Mouse (Mus musculus) MEL (cell line): ENCODE results near the gene Amdhd2. TPM values are rescaled to one million over a fixed set of nuclear protein-coding genes. Genes with fewer than 3 reads are reported as not detected.

Source experiments
- DNase-seq: peaks from one replicate; pipeline ENCODE4 v3.0.0; 2011; ENCODE audit warnings: low read depth, low spot score
- H3K27ac ChIP-seq: 2 replicates; pipeline ENCODE4 v1.5.1; 2012; ENCODE audit warnings: low read depth, mild to moderate bottlenecking, control low read depth, low read length, moderate library complexity; ENCODE audit not compliant: control insufficient read depth
- H3K27me3 ChIP-seq, 2 experiments: fragments of 150-350 bp in 1 of 2; sonication (generic) in 1 of 2; 2 replicates each; pipeline ENCODE4 v1.6.1; 2012; ENCODE audit warnings: low read length in 2 of 2, mild to moderate bottlenecking in 2 of 2, improper control_type of control experiment in 1 of 2, moderate library complexity in 1 of 2; ENCODE audit not compliant: insufficient read depth in 2 of 2, control insufficient read depth in 1 of 2
- H3K36me3 ChIP-seq, 2 experiments: 2 replicates each; pipeline ENCODE4 v1.6.1; 2012 to 2014; ENCODE audit warnings: low read length in 2 of 2, improper control_type of control experiment in 1 of 2, inconsistent platforms in 1 of 2, mild to moderate bottlenecking in 1 of 2; ENCODE audit not compliant: insufficient read depth in 2 of 2, control insufficient read depth in 1 of 2
- H3K4me1 ChIP-seq, 2 experiments: fragments of 150-350 bp in 1 of 2; sonication (generic) in 1 of 2; 2 replicates each; pipeline ENCODE4 v1.6.1; 2012; ENCODE audit warnings: low read length in 2 of 2, improper control_type of control experiment in 1 of 2, mild to moderate bottlenecking in 1 of 2; ENCODE audit not compliant: insufficient read depth in 2 of 2, control insufficient read depth in 1 of 2
- H3K4me3 ChIP-seq, 2 experiments: fragments of 150-350 bp in 1 of 2; sonication (generic) in 1 of 2; 2 replicates each; pipeline ENCODE4 v1.5.1; 2012; ENCODE audit warnings: low read depth in 2 of 2, low read length in 2 of 2, mild to moderate bottlenecking in 2 of 2, moderate library complexity in 2 of 2, control low read depth in 1 of 2, improper control_type of control experiment in 1 of 2; ENCODE audit not compliant: control insufficient read depth in 1 of 2, insufficient read depth in 1 of 2
- H3K79me2 ChIP-seq: 2 replicates; pipeline ENCODE4 v1.6.1; 2012; ENCODE audit warnings: mild to moderate bottlenecking, low read length, moderate library complexity; ENCODE audit not compliant: control insufficient read depth, poor library complexity, insufficient read depth
- H3K9ac ChIP-seq: 2 replicates; pipeline ENCODE4 v1.6.1; 2012; ENCODE audit warnings: low read depth, mild to moderate bottlenecking, control low read depth, low read length, moderate library complexity; ENCODE audit not compliant: control insufficient read depth, poor library complexity, severe bottlenecking
- H3K9me3 ChIP-seq: fragments of 150-350 bp; sonication (generic); replicated peaks from 2 replicates; pipeline ENCODE4 v1.6.1; 2012; ENCODE audit warnings: mild to moderate bottlenecking, low read length, improper control_type of control experiment, moderate library complexity; ENCODE audit not compliant: insufficient read depth
- CHD1 ChIP-seq: IDR thresholded peaks from 2 replicates; pipeline ENCODE4 v1.6.1; 2012; ENCODE audit warnings: low read depth, mild to moderate bottlenecking, inconsistent platforms, low read length, improper control_type of control experiment
- CHD2 ChIP-seq: IDR thresholded peaks from 2 replicates; pipeline ENCODE4 v1.6.1; 2011; ENCODE audit warnings: low read length, improper control_type of control experiment
- CTCF ChIP-seq, 3 experiments: IDR thresholded peaks in 2 of 3; conservative IDR thresholded peaks in 1 of 3; 2 replicates each; pipeline ENCODE4 v1.5.1; 2011 to 2012; ENCODE audit warnings: low read length in 3 of 3, low read depth in 2 of 3, mild to moderate bottlenecking in 2 of 3, improper control_type of control experiment in 1 of 3, inconsistent platforms in 1 of 3, mixed read lengths in 1 of 3, moderate library complexity in 1 of 3; ENCODE audit not compliant: control insufficient read depth in 1 of 3, insufficient read depth in 1 of 3, poor library complexity in 1 of 3, severe bottlenecking in 1 of 3
- E2F4 ChIP-seq: IDR thresholded peaks from 2 replicates; pipeline ENCODE4 v1.6.1; 2011; ENCODE audit warnings: low read depth, low read length, improper control_type of control experiment, borderline replicate concordance
- GATA1 ChIP-seq: IDR thresholded peaks from 2 replicates; pipeline ENCODE4 v1.6.1; 2011; ENCODE audit warnings: low read depth, low read length, improper control_type of control experiment
- HCFC1 ChIP-seq: IDR thresholded peaks from 2 replicates; pipeline ENCODE4 v1.6.1; 2012; ENCODE audit warnings: low read depth, mild to moderate bottlenecking, inconsistent platforms, low read length, improper control_type of control experiment, moderate library complexity
- JUND ChIP-seq: IDR thresholded peaks from 2 replicates; pipeline ENCODE4 v1.6.1; 2011; ENCODE audit warnings: low read depth, mild to moderate bottlenecking, improper control_type of control experiment, low read length
- KAT2A ChIP-seq: conservative IDR thresholded peaks from 2 replicates; pipeline ENCODE4 v1.6.1; 2012; ENCODE audit warnings: low read depth, low read length, improper control_type of control experiment, inconsistent platforms
- MAFK ChIP-seq: IDR thresholded peaks from 2 replicates; pipeline ENCODE4 v1.6.1; 2011; ENCODE audit warnings: low read depth, mild to moderate bottlenecking, low read length, improper control_type of control experiment, borderline replicate concordance
- MXI1 ChIP-seq: IDR thresholded peaks from 2 replicates; pipeline ENCODE4 v1.6.1; 2011; ENCODE audit warnings: mild to moderate bottlenecking, low read depth, low read length, improper control_type of control experiment
- MYB ChIP-seq: IDR thresholded peaks from 2 replicates; pipeline ENCODE4 v1.6.1; 2011; ENCODE audit warnings: mild to moderate bottlenecking, low read depth, low read length, improper control_type of control experiment
- MYC ChIP-seq: IDR thresholded peaks from 2 replicates; pipeline ENCODE4 v1.6.1; 2011; ENCODE audit warnings: low read depth, mild to moderate bottlenecking, low read length, improper control_type of control experiment, moderate library complexity
- NELFE ChIP-seq: IDR thresholded peaks from 2 replicates; pipeline ENCODE4 v1.6.1; 2011; ENCODE audit warnings: low read depth, low read length, improper control_type of control experiment
- NRF1 ChIP-seq: IDR thresholded peaks from 2 replicates; pipeline ENCODE4 v1.6.1; 2014; ENCODE audit warnings: low read depth, mild to moderate bottlenecking, inconsistent platforms, low read length, improper control_type of control experiment, moderate library complexity; ENCODE audit not compliant: poor library complexity, insufficient read depth, severe bottlenecking
- POLR2A ChIP-seq, 2 experiments: IDR thresholded peaks; 2 replicates each; pipeline ENCODE4 v1.6.1; 2011 to 2012; ENCODE audit warnings: low read length in 2 of 2, mild to moderate bottlenecking in 2 of 2, control low read depth in 1 of 2, improper control_type of control experiment in 1 of 2, low read depth in 1 of 2, moderate library complexity in 1 of 2; ENCODE audit not compliant: control insufficient read depth in 1 of 2, insufficient read depth in 1 of 2, poor library complexity in 1 of 2
- POLR2AphosphoS2 ChIP-seq: IDR thresholded peaks from 2 replicates; pipeline ENCODE4 v1.6.1; 2011; ENCODE audit warnings: low read length, improper control_type of control experiment
- RAD21 ChIP-seq: IDR thresholded peaks from 2 replicates; pipeline ENCODE4 v1.6.1; 2011; ENCODE audit warnings: mild to moderate bottlenecking, low read depth, low read length, improper control_type of control experiment
- RCOR1 ChIP-seq: IDR thresholded peaks from 2 replicates; pipeline ENCODE4 v1.6.1; 2012; ENCODE audit warnings: low read depth, mild to moderate bottlenecking, inconsistent platforms, low read length, improper control_type of control experiment
- SIN3A ChIP-seq: IDR thresholded peaks from 2 replicates; pipeline ENCODE4 v1.6.1; 2012; ENCODE audit warnings: low read length, improper control_type of control experiment, inconsistent platforms
- TBP ChIP-seq: IDR thresholded peaks from 2 replicates; pipeline ENCODE4 v1.8.0; 2011; ENCODE audit warnings: low read depth, low read length, improper control_type of control experiment
- USF1 ChIP-seq: IDR thresholded peaks from 2 replicates; pipeline ENCODE4 v1.6.1; 2014; ENCODE audit warnings: low read depth, mild to moderate bottlenecking, inconsistent platforms, low read length, improper control_type of control experiment, moderate library complexity
- USF2 ChIP-seq, 2 experiments: IDR thresholded peaks; 2 replicates each; pipeline ENCODE4 v1.6.1; 2011 to 2012; ENCODE audit warnings: improper control_type of control experiment in 2 of 2, low read length in 2 of 2, borderline replicate concordance in 1 of 2, inconsistent platforms in 1 of 2, low read depth in 1 of 2, mild to moderate bottlenecking in 1 of 2; ENCODE audit not compliant: insufficient read depth in 1 of 2
- ZC3H11A ChIP-seq: IDR thresholded peaks from 2 replicates; pipeline ENCODE4 v1.6.1; 2012; ENCODE audit warnings: low read depth, mild to moderate bottlenecking, inconsistent platforms, low read length, improper control_type of control experiment
- ZKSCAN1 ChIP-seq: IDR thresholded peaks from 2 replicates; pipeline ENCODE4 v1.6.1; 2012; ENCODE audit warnings: low read depth, mild to moderate bottlenecking, inconsistent platforms, low read length, improper control_type of control experiment, moderate library complexity
- ZMIZ1 ChIP-seq: IDR thresholded peaks from 2 replicates; pipeline ENCODE4 v1.6.1; 2012; ENCODE audit warnings: low read depth, mild to moderate bottlenecking, inconsistent platforms, low read length, improper control_type of control experiment, moderate library complexity
- polyA plus RNA-seq, 2 experiments: library from polyadenylated mRNA; stranded (reverse) in 1 of 2; unstranded in 1 of 2; fragments of >175 nt in 1 of 2; fragments of >200 nt in 1 of 2; gene quantifications; 2 replicates each; pipeline versions ENCODE4 v1.2.1 to v1.2.4; 2012; ENCODE audit warnings: low replicate concordance in 2 of 2, low read depth in 1 of 2; ENCODE audit not compliant: insufficient read length in 2 of 2, insufficient read depth in 1 of 2, missing spikeins in 1 of 2
- total RNA-seq: library from RNA; depleted of rRNA; stranded (reverse); fragments of 300-350 nt; gene quantifications from 2 replicates; pipeline ENCODE4 v1.2.3, GENCODE M21; 2012

Amdhd2 gene
- total and polyA plus RNA-seq, 3 experiments: 11.4 to 36.1 TPM; not detected in 1

- Histone ChIP-seq H3K4me3 (no peak overlapping the region), H3K9ac (no peak overlapping the region), H3K4me1 (peaks cover 2 to 7% of the 10 kb centered on the region in 2 experiments; a peak in 3 of 4 replicates), H3K79me2 (peaks cover 23% of the 10 kb centered on the region), H3K27me3 (no peaks in the 10 kb centered on the region), H3K9me3 (no peaks in the 10 kb centered on the region), H3K27ac (no peak overlapping the region), H3K36me3 (peaks cover 0 to 19% of the 10 kb centered on the region in 2 experiments; a peak in 2 of 4 replicates)
- no peak for DNase-seq
- TF ChIP-seq MAFK (no peak), POLR2A (IDR thresholded peaks at IDR 0.05; ENCODE audit: control insufficient read depth in 1 of 2, insufficient read depth in 1 of 2, low read depth in 1 of 2, low read length in 2 of 2, poor library complexity in 1 of 2) (no peak), CHD2 (no peak), USF2 (IDR thresholded peaks at IDR 0.05; ENCODE audit: borderline replicate concordance in 1 of 2, insufficient read depth in 1 of 2, low read depth in 1 of 2, low read length in 2 of 2) (no peak), NRF1 (no peak), TBP (no peak), POLR2AphosphoS2 (no peak), ZC3H11A (no peak), JUND (no peak), CTCF (IDR thresholded peaks at IDR 0.05 in 2 of 3, conservative IDR thresholded peaks at IDR 0.05 in 1 of 3; ENCODE audit: control insufficient read depth in 1 of 3, insufficient read depth in 1 of 3, low read depth in 2 of 3, low read length in 3 of 3, poor library complexity in 1 of 3, severe bottlenecking in 1 of 3) (no peak), KAT2A (no peak), MXI1 (no peak), HCFC1 (no peak), ZMIZ1 (no peak), USF1 (no peak), NELFE (no peak), CHD1 (no peak), ZKSCAN1 (no peak)
These were observed 36.8 kb downstream of the Amdhd2 start for GRCm38 (mm10) chr17:24126801-24127200.

DNA sequence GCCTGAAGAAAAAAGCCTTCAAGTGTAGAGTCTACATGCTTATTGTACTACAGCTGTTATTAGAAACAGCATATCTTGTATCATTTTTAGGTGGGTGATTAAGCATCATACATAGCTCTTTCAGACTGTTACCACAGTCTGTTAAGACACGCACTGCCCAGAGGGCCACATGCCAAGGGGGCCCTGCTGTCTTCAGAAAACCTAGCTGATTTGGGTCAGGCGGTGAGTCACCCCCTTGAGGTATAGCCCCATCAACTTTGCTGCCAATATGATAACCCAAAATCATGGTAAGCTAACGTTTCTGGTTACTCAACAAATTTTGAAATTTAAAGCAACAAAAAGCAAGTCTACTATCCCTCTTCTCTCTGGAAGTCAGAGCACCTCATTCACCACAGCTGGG, 44.1 kb downstream of the Amdhd2 start:
- H3K4me3 ChIP-seq: no peak overlapping the region
- no peaks in the 10 kb centered on the region for H3K27me3 ChIP-seq
- peaks cover 4 to 5% of the 10 kb centered on the region in 2 experiments; a peak in 2 of 4 replicates for H3K4me1 ChIP-seq
- peaks cover 0 to 7% of the 10 kb centered on the region in 2 experiments; a peak in 3 of 4 replicates for H3K36me3 ChIP-seq
- no peaks in the 10 kb centered on the region for H3K9me3 ChIP-seq
- no peak overlapping the region for H3K27ac ChIP-seq
- DNase-seq: no peak
- no peak overlapping the region for H3K9ac ChIP-seq
- H3K79me2 ChIP-seq: peaks cover 8% of the 10 kb centered on the region; the same call in 1 of the 2 replicates
- no peak for TF ChIP-seq SIN3A
- no peak for TF ChIP-seq MYC
- no peak for TF ChIP-seq MYB
- no peak for TF ChIP-seq RCOR1
- no peak for TF ChIP-seq E2F4
- TF ChIP-seq POLR2A (IDR thresholded peaks at IDR 0.05; ENCODE audit: control insufficient read depth in 1 of 2, insufficient read depth in 1 of 2, low read depth in 1 of 2, low read length in 2 of 2, poor library complexity in 1 of 2): no peak
- no peak for TF ChIP-seq GATA1
- TF ChIP-seq USF2 (IDR thresholded peaks at IDR 0.05; ENCODE audit: borderline replicate concordance in 1 of 2, insufficient read depth in 1 of 2, low read depth in 1 of 2, low read length in 2 of 2): no peak
- no peak for TF ChIP-seq ZMIZ1
- no peak for TF ChIP-seq CTCF (IDR thresholded peaks at IDR 0.05 in 2 of 3, conservative IDR thresholded peaks at IDR 0.05 in 1 of 3; ENCODE audit: control insufficient read depth in 1 of 3, insufficient read depth in 1 of 3, low read depth in 2 of 3, low read length in 3 of 3, poor library complexity in 1 of 3, severe bottlenecking in 1 of 3)
- TF ChIP-seq ZKSCAN1: no peak
- TF ChIP-seq NRF1: no peak
- TF ChIP-seq KAT2A: no peak
- no peak for TF ChIP-seq RAD21
- no peak for TF ChIP-seq NELFE
- TF ChIP-seq, all 39 proteins: peak for 0
